Mouse (Mus musculus) naive thymus-derived CD4-positive, alpha-beta T cell, adult 5 months (primary cell): Measurements from ENCODE around the gene Armc12. TPM values are rescaled to one million over a fixed set of nuclear protein-coding genes. Genes with fewer than 3 reads are reported as not detected.

Experiments
- polyA plus RNA-seq: library from polyadenylated mRNA; unstranded; fragments of 100-300 nt; shearing (Covaris generic); gene quantifications from one replicate; pipeline ENCODE4 v1.2.1, GENCODE M21; 2017

Gene Armc12
- not detected for polyA plus RNA-seq

GRCm38 (mm10) chr17:28530506-28530905 is at the start of gene Armc12:
Armc12 (plus strand) TSS chr17:28530806.

GRCm38 (mm10) chr17:28517441-28517955 is 13.1 kb upstream of the Armc12 start, which contains the start of gene Fkbp5:
Fkbp5 (minus strand) TSS chr17:28517527.

GRCm38 (mm10) chr17:28549111-28549510 is 18.5 kb downstream of the Armc12 start, which contains the start of gene Clpsl2:
Clpsl2 (plus strand) TSS chr17:28549411.

GRCm38 (mm10) chr17:28560598-28560997 is 30.0 kb downstream of the Armc12 start, which contains the start of gene Clps:
Clps (minus strand) TSS chr17:28560766.

GRCm38 (mm10) chr17:28575244-28576125 is 44.9 kb downstream of the Armc12 start, which contains the start of gene Lhfpl5:
Lhfpl5 (plus strand) TSS chr17:28575641.

Other genes starting within 250 kb of the Armc12 start
- 27.7 TPM for gene Fance, start 217.3 kb upstream of the Armc12 start, polyA plus RNA-seq
- gene Rpl10a, start 202.3 kb upstream of the Armc12 start, polyA plus RNA-seq = 503 TPM
- gene Tead3, start 180.0 kb upstream of the Armc12 start, polyA plus RNA-seq = not detected
- not detected for gene Tulp1, start 165.6 kb upstream of the Armc12 start, polyA plus RNA-seq
- gene Fkbp5, start 13.3 kb upstream of the Armc12 start, polyA plus RNA-seq = 53.3 TPM
- not detected for gene Clpsl2, start 18.6 kb downstream of the Armc12 start, polyA plus RNA-seq
- not detected for gene Clps, start 30.0 kb downstream of the Armc12 start, polyA plus RNA-seq
- gene Lhfpl5, start 44.8 kb downstream of the Armc12 start, polyA plus RNA-seq = 1.1 TPM
- 385 TPM for gene Srpk1, start 91.9 kb downstream of the Armc12 start, polyA plus RNA-seq
- gene Slc26a8, start 159.4 kb downstream of the Armc12 start, polyA plus RNA-seq = 2.0 TPM
- 116 TPM for gene Mapk14, start 160.5 kb downstream of the Armc12 start, polyA plus RNA-seq
- 9.8 TPM for gene AC170998.1, start 195.3 kb downstream of the Armc12 start, polyA plus RNA-seq
- gene Mapk13, start 238.5 kb downstream of the Armc12 start, polyA plus RNA-seq = not detected